Mouse (Mus musculus): ENCODE results near the gene Dync1i1. TPM values are rescaled to one million over a fixed set of nuclear protein-coding genes. Genes with fewer than 3 reads are reported as not detected.
A peak's percentile ranks its signal among the peaks of the same experiment; 100 is the strongest.
"Not testable (repeated sequence)": the region's sequence is repeated elsewhere in the genome, so short reads cannot be mapped to it uniquely, and the experiment has no call there.

Gene Dync1i1
- 0.62 and 0.71 TPM in 2 replicates for polyA plus RNA-seq (2014; fragmentation: Nextera tagmentation; extraction: Ambion mirVana)

- TF ChIP-seq CTCF (IDR thresholded peaks at IDR 0.05; ENCODE audit: low read depth): no peak
- H3K27me3 ChIP-seq (ENCODE audit: insufficient read depth, low read length): peaks cover 18% of the 10 kb centered on the region
- ATAC-seq (ENCODE audit: insufficient read depth) (peak; percentile 95), DNase-seq (peak; percentile 68)
- WGBS: 1% methylated on average over 40 of the region's 40 CpGs
- H3K36me3 ChIP-seq (ENCODE audit: insufficient read depth): no peaks in the 10 kb centered on the region
- H3K4me2 ChIP-seq: peak within 1 kb of the TSS; percentile 82
- peak within 1 kb of the TSS; percentile 38 for H3K4me3 ChIP-seq (ENCODE audit: low read depth, low read length)
- peak within 1 kb of the TSS; percentile 32 for H3K9ac ChIP-seq
- H3K27ac ChIP-seq (ENCODE audit: low read depth): no peak within 1 kb of the TSS
- H3K9me3 ChIP-seq (ENCODE audit: low read depth, low read length): no peaks in the 10 kb centered on the region
- no peaks in the 10 kb centered on the region for H3K4me1 ChIP-seq (ENCODE audit: insufficient read depth)
Observed at GRCm38 (mm10) chr6:5725611-5726236, at the start of gene Dync1i1. Dync1i1 (plus strand) TSS chr6:5725639.

GRCm38 (mm10) chr6:5679738-5680137 is 45.7 kb upstream of the Dync1i1 start:
- ATAC-seq (ENCODE audit: insufficient read depth) (no peak), DNase-seq (no peak)
- no peaks in the 10 kb centered on the region for H3K36me3 ChIP-seq (ENCODE audit: insufficient read depth)
- no peaks in the 10 kb centered on the region for H3K27me3 ChIP-seq (ENCODE audit: insufficient read depth, low read length)
- no peak overlapping the region for H3K9ac ChIP-seq
- no peak overlapping the region for H3K27ac ChIP-seq (ENCODE audit: low read depth)
- WGBS: 64% methylated on average over 3 of the region's 3 CpGs
- no peak overlapping the region for H3K4me3 ChIP-seq (ENCODE audit: low read depth, low read length)
- H3K4me1 ChIP-seq (ENCODE audit: insufficient read depth): no peaks in the 10 kb centered on the region
- H3K9me3 ChIP-seq (ENCODE audit: low read depth, low read length): no peaks in the 10 kb centered on the region
- TF ChIP-seq CTCF (IDR thresholded peaks at IDR 0.05; ENCODE audit: low read depth): no peak
- no peak overlapping the region for H3K4me2 ChIP-seq

- Histone ChIP-seq H3K27ac (ENCODE audit: low read depth) (no peak overlapping the region), H3K4me2 (no peak overlapping the region), H3K27me3 (ENCODE audit: insufficient read depth, low read length) (no peaks in the 10 kb centered on the region), H3K4me1 (ENCODE audit: insufficient read depth) (no peaks in the 10 kb centered on the region), H3K36me3 (ENCODE audit: insufficient read depth) (no peaks in the 10 kb centered on the region), H3K4me3 (ENCODE audit: low read depth, low read length) (no peak overlapping the region), H3K9me3 (ENCODE audit: low read depth, low read length) (no peaks in the 10 kb centered on the region), H3K9ac (no peak overlapping the region)
- DNase-seq: no peak
- ATAC-seq (ENCODE audit: insufficient read depth): no peak
- TF ChIP-seq CTCF (IDR thresholded peaks at IDR 0.05; ENCODE audit: low read depth): no peak
- 84% methylated on average over 2 of the region's 2 CpGs for WGBS
Observed at GRCm38 (mm10) chr6:5701826-5702225, 23.6 kb upstream of the Dync1i1 start.

DNA sequence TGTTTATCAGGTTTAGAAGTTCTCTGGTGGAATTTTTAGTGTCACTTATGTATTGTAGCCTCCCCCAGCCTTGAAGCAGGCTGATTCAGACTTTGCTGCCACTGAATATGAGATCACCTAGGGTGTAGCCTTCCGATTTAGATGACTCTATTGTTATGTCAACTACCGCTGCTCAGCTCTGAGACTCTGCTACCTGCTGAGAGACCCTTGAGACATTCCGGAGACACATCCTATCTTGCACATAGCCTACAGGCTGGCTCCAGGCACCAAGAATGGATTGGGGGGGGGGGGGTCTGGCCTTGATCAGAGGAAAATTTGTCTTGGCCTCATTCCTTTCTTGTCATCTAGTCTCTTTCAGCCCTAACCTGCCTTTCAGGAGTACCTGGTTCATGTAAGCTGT is 17.5 kb upstream of the Dync1i1 start:
- not testable (repeated sequence) for H3K27me3 ChIP-seq (ENCODE audit: insufficient read depth, low read length); DNase-seq; ATAC-seq (ENCODE audit: insufficient read depth); H3K9ac ChIP-seq; H3K4me3 ChIP-seq (ENCODE audit: low read depth, low read length); H3K27ac ChIP-seq (ENCODE audit: low read depth); H3K4me1 ChIP-seq (ENCODE audit: insufficient read depth); H3K4me2 ChIP-seq; H3K36me3 ChIP-seq (ENCODE audit: insufficient read depth); H3K9me3 ChIP-seq (ENCODE audit: low read depth, low read length)
- WGBS: 63% methylated on average over 3 of the region's 3 CpGs

DNA sequence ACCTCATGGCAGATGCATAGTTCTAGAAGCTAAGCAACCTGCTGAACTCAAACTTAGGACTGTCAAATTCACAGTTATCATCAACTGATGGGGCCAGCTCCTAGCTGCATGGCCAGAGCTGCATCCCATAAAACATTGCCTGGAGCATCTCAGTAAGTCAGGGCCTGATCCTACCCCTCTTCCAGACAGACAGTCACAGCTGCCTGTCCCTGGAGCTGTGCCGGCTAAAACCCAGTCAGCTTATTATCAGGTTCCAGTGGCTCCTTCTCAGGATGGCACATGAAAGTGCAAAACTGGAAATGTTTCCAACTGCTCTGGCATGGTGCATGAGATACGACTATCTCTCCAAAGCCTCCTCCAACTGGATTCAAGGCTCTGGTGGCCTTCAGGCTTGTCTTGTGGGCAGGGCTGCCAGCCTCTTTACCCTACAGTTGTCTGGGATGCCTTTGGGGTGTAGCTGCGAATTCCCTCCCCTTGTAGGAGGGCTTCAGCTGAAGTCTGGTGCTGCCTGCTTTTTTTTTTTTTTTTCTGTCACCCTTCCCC is 15.3 kb upstream of the Dync1i1 start:
- Histone ChIP-seq H3K27ac (ENCODE audit: low read depth) (no peak overlapping the region), H3K4me3 (ENCODE audit: low read depth, low read length) (no peak overlapping the region), H3K4me2 (no peak overlapping the region), H3K36me3 (ENCODE audit: insufficient read depth) (no peaks in the 10 kb centered on the region), H3K9ac (no peak overlapping the region), H3K4me1 (ENCODE audit: insufficient read depth) (no peaks in the 10 kb centered on the region), H3K9me3 (ENCODE audit: low read depth, low read length) (no peaks in the 10 kb centered on the region), H3K27me3 (ENCODE audit: insufficient read depth, low read length) (no peaks in the 10 kb centered on the region)
- 68% methylated on average over 3 of the region's 3 CpGs for WGBS
- DNase-seq (no peak), ATAC-seq (ENCODE audit: insufficient read depth) (no peak)
- TF ChIP-seq CTCF (IDR thresholded peaks at IDR 0.05; ENCODE audit: low read depth): no peak

DNA sequence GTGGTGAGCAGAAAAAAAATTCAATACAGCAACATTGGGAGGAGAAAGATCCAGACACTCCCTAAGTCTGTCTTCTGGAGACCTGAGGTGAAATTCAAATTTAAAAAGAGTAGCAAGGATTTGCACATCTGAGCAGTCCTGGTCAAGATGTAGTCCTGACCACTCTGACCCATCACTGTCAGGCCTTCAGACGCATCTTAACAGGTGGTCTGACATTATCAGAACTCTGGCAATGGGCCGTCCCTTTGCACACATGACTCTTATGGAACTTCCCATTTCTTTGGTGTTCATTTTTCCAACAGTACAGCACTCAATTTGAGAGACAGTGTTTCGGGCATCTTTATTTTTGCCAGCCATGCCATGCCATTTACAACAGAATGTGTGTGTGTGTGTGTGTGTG is 12.8 kb upstream of the Dync1i1 start:
- 72% methylated on average over 3 of the region's 3 CpGs for WGBS
- no peak overlapping the region for H3K27ac ChIP-seq (ENCODE audit: low read depth)
- H3K27me3 ChIP-seq (ENCODE audit: insufficient read depth, low read length): no peaks in the 10 kb centered on the region
- no peak overlapping the region for H3K9ac ChIP-seq
- no peak for ATAC-seq (ENCODE audit: insufficient read depth)
- no peak overlapping the region for H3K4me3 ChIP-seq (ENCODE audit: low read depth, low read length)
- H3K36me3 ChIP-seq (ENCODE audit: insufficient read depth): no peaks in the 10 kb centered on the region
- no peak for DNase-seq
- no peaks in the 10 kb centered on the region for H3K4me1 ChIP-seq (ENCODE audit: insufficient read depth)
- TF ChIP-seq CTCF (IDR thresholded peaks at IDR 0.05; ENCODE audit: low read depth): no peak
- no peaks in the 10 kb centered on the region for H3K9me3 ChIP-seq (ENCODE audit: low read depth, low read length)
- H3K4me2 ChIP-seq: no peak overlapping the region

GRCm38 (mm10) chr6:5715101-5715618 is 10.3 kb upstream of the Dync1i1 start:
- Histone ChIP-seq H3K9me3 (ENCODE audit: low read depth, low read length) (no peaks in the 10 kb centered on the region), H3K9ac (no peak overlapping the region), H3K27ac (ENCODE audit: low read depth) (no peak overlapping the region), H3K4me2 (no peak overlapping the region), H3K4me1 (ENCODE audit: insufficient read depth) (no peaks in the 10 kb centered on the region), H3K36me3 (ENCODE audit: insufficient read depth) (no peaks in the 10 kb centered on the region), H3K27me3 (ENCODE audit: insufficient read depth, low read length) (no peaks in the 10 kb centered on the region), H3K4me3 (ENCODE audit: low read depth, low read length) (no peak overlapping the region)
- TF ChIP-seq CTCF (IDR thresholded peaks at IDR 0.05; ENCODE audit: low read depth): no peak
- ATAC-seq (ENCODE audit: insufficient read depth) (no peak), DNase-seq (no peak)
- 46% methylated on average over 3 of the region's 3 CpGs for WGBS

Data from lung, embryonic 14.5 days (tissue).